Mouse (Mus musculus) cortical plate, adult 2 months (tissue): Measurements from ENCODE around the gene R3hcc1l.

ENCODE experiments used
- CTCF ChIP-seq: fragments of 200-500 bp; IDR thresholded peaks from 2 replicates; pipeline ENCODE4 v1.5.1; 2011; ENCODE audit warnings: mild to moderate bottlenecking, control low read depth, low read length; ENCODE audit not compliant: insufficient read depth; ENCODE audit errors: extremely low read depth
- POLR2A ChIP-seq: fragments of 200-500 bp; IDR thresholded peaks from 2 replicates; pipeline ENCODE4 v1.6.1; 2011; ENCODE audit warnings: mild to moderate bottlenecking, low read length, control low read depth; ENCODE audit not compliant: insufficient read depth; ENCODE audit errors: extremely low read depth

- TF ChIP-seq CTCF: no peak
- no peak for TF ChIP-seq POLR2A
Observed at GRCm38 (mm10) chr19:42597286-42597685, 78.7 kb downstream of the R3hcc1l start.
